Mouse (Mus musculus) CH12.LX (cell line): Measurements from ENCODE around the gene Eps8l2. TPM values are rescaled to one million over a fixed set of nuclear protein-coding genes. Genes with fewer than 3 reads are reported as not detected.

Source experiments
- DNase-seq: peaks from one replicate; pipeline ENCODE4 v3.0.0-alpha.2; 2013; ENCODE audit errors: extremely low read depth
- H3K27ac ChIP-seq: 2 replicates; pipeline ENCODE4 v1.5.1; 2012; ENCODE audit warnings: low read depth, mild to moderate bottlenecking, control low read depth, moderate library complexity; ENCODE audit not compliant: insufficient read depth
- H3K27me3 ChIP-seq: replicated peaks from 2 replicates; pipeline ENCODE3; 2012; ENCODE audit warnings: inconsistent platforms
- H3K36me3 ChIP-seq, 2 experiments: replicated peaks in 1 of 2; 2 replicates each; pipeline versions ENCODE3 to v1.6.1; 2012; ENCODE audit warnings: inconsistent platforms in 1 of 2, low read length in 1 of 2, mild to moderate bottlenecking in 1 of 2, mixed read lengths in 1 of 2, moderate library complexity in 1 of 2; ENCODE audit not compliant: control insufficient read depth in 1 of 2, insufficient read depth in 1 of 2
- H3K4me1 ChIP-seq, 2 experiments: 2 replicates each; pipeline ENCODE4 v1.6.1; 2012; ENCODE audit warnings: inconsistent platforms in 1 of 2, moderate library complexity in 1 of 2; ENCODE audit not compliant: insufficient read depth in 2 of 2, control insufficient read depth in 1 of 2
- H3K4me2 ChIP-seq: 2 replicates; pipeline ENCODE4 v1.6.1; 2012; ENCODE audit warnings: low read depth, mild to moderate bottlenecking, control low read depth; ENCODE audit not compliant: poor library complexity, insufficient read depth, severe bottlenecking
- H3K4me3 ChIP-seq, 3 experiments: fragments of 150-350 bp in 1 of 3; sonication (generic) in 1 of 3; replicated peaks in 1 of 3; 2 replicates each; pipeline versions ENCODE3 to v1.5.1; 2011 to 2012; ENCODE audit warnings: low read depth in 2 of 3, low read length in 2 of 3, mild to moderate bottlenecking in 2 of 3, moderate library complexity in 2 of 3, control low read depth in 1 of 3, improper control_type of control experiment in 1 of 3, inconsistent platforms in 1 of 3, mixed read lengths in 1 of 3; ENCODE audit not compliant: poor library complexity in 1 of 3
- H3K79me2 ChIP-seq: replicated peaks from 2 replicates; pipeline ENCODE4 v1.6.1; 2012; ENCODE audit warnings: mild to moderate bottlenecking, moderate library complexity; ENCODE audit not compliant: control insufficient read depth, poor library complexity, insufficient read depth, severe bottlenecking; ENCODE audit errors: extremely low read depth
- H3K9ac ChIP-seq: 2 replicates; pipeline ENCODE4 v1.6.1; 2012; ENCODE audit warnings: low read depth, mild to moderate bottlenecking, control low read depth, moderate library complexity; ENCODE audit not compliant: insufficient read depth
- H3K9me3 ChIP-seq: replicated peaks from 2 replicates; pipeline ENCODE3; 2012; ENCODE audit warnings: low read length, inconsistent platforms, mixed read lengths
- BHLHE40 ChIP-seq: IDR thresholded peaks from 2 replicates; pipeline ENCODE4 v1.6.1; 2011; ENCODE audit warnings: mild to moderate bottlenecking, low read depth, low read length, improper control_type of control experiment
- CHD1 ChIP-seq: IDR thresholded peaks from 2 replicates; pipeline ENCODE4 v1.6.1; 2012; ENCODE audit warnings: low read depth, low read length, improper control_type of control experiment, inconsistent platforms
- CHD2 ChIP-seq: IDR thresholded peaks from 2 replicates; pipeline ENCODE4 v1.6.1; 2011; ENCODE audit warnings: low read length, improper control_type of control experiment
- E2F4 ChIP-seq: IDR thresholded peaks from 2 replicates; pipeline ENCODE4 v1.6.1; 2011; ENCODE audit warnings: low read depth, low read length, improper control_type of control experiment; ENCODE audit not compliant: insufficient replicate concordance
- ELF1 ChIP-seq: IDR thresholded peaks from 2 replicates; pipeline ENCODE4 v1.6.1; 2014; ENCODE audit warnings: low read depth, mild to moderate bottlenecking, inconsistent platforms, low read length, improper control_type of control experiment
- ETS1 ChIP-seq: conservative IDR thresholded peaks from 2 replicates; pipeline ENCODE4 v1.6.1; 2012; ENCODE audit warnings: low read depth, mild to moderate bottlenecking, inconsistent platforms, low read length, improper control_type of control experiment, moderate library complexity
- GABPA ChIP-seq: IDR thresholded peaks from 2 replicates; pipeline ENCODE4 v1.6.1; 2012; ENCODE audit warnings: low read depth, low read length, improper control_type of control experiment, inconsistent platforms; ENCODE audit not compliant: insufficient replicate concordance
- HCFC1 ChIP-seq: IDR thresholded peaks from 2 replicates; pipeline ENCODE4 v1.6.1; 2012; ENCODE audit warnings: low read depth, mild to moderate bottlenecking, inconsistent platforms, low read length, improper control_type of control experiment
- IRF4 ChIP-seq: IDR thresholded peaks from 2 replicates; pipeline ENCODE4 v1.6.1; 2014; ENCODE audit warnings: low read depth, mild to moderate bottlenecking, inconsistent platforms, low read length, improper control_type of control experiment
- JUN ChIP-seq: IDR thresholded peaks from 2 replicates; pipeline ENCODE4 v1.6.1; 2011; ENCODE audit warnings: low read depth, mild to moderate bottlenecking, low read length, improper control_type of control experiment, moderate library complexity; ENCODE audit not compliant: insufficient read depth
- JUND ChIP-seq: conservative IDR thresholded peaks from 2 replicates; pipeline ENCODE4 v1.6.1; 2011; ENCODE audit warnings: low read depth, low read length, improper control_type of control experiment
- MAFK ChIP-seq: IDR thresholded peaks from 2 replicates; pipeline ENCODE4 v1.6.1; 2011; ENCODE audit warnings: low read length, improper control_type of control experiment; ENCODE audit not compliant: insufficient replicate concordance
- MAX ChIP-seq: IDR thresholded peaks from 2 replicates; pipeline ENCODE4 v1.6.1; 2011; ENCODE audit warnings: low read length, improper control_type of control experiment
- MAZ ChIP-seq: IDR thresholded peaks from 2 replicates; pipeline ENCODE4 v1.6.1; 2012; ENCODE audit warnings: low read depth, mild to moderate bottlenecking, inconsistent platforms, low read length, improper control_type of control experiment, moderate library complexity
- MEF2A ChIP-seq: IDR thresholded peaks from 2 replicates; pipeline ENCODE4 v1.6.1; 2014; ENCODE audit warnings: low read depth, mild to moderate bottlenecking, inconsistent platforms, low read length, improper control_type of control experiment, borderline replicate concordance
- MXI1 ChIP-seq: IDR thresholded peaks from 2 replicates; pipeline ENCODE4 v1.6.1; 2011; ENCODE audit warnings: mild to moderate bottlenecking, low read depth, low read length, improper control_type of control experiment
- MYC ChIP-seq: IDR thresholded peaks from 2 replicates; pipeline ENCODE4 v1.6.1; 2011; ENCODE audit warnings: low read depth, mild to moderate bottlenecking, improper control_type of control experiment, low read length
- NELFE ChIP-seq: IDR thresholded peaks from 2 replicates; pipeline ENCODE4 v1.6.1; 2011; ENCODE audit warnings: low read depth, low read length, improper control_type of control experiment
- NRF1 ChIP-seq: IDR thresholded peaks from 2 replicates; pipeline ENCODE4 v1.6.1; 2014; ENCODE audit warnings: low read depth, mild to moderate bottlenecking, inconsistent platforms, low read length, improper control_type of control experiment, moderate library complexity
- RAD21 ChIP-seq: IDR thresholded peaks from 2 replicates; pipeline ENCODE4 v1.6.1; 2011; ENCODE audit warnings: low read depth, mild to moderate bottlenecking, low read length, improper control_type of control experiment, moderate library complexity
- RCOR1 ChIP-seq: conservative IDR thresholded peaks from 2 replicates; pipeline ENCODE4 v1.6.1; 2012; ENCODE audit warnings: low read depth, mild to moderate bottlenecking, inconsistent platforms, low read length, improper control_type of control experiment
- SIN3A ChIP-seq: IDR thresholded peaks from 2 replicates; pipeline ENCODE4 v1.6.1; 2012; ENCODE audit warnings: low read length, improper control_type of control experiment, inconsistent platforms
- TBP ChIP-seq: conservative IDR thresholded peaks from 2 replicates; pipeline ENCODE4 v1.6.1; 2011; ENCODE audit warnings: low read depth, low read length, improper control_type of control experiment
- TCF12 ChIP-seq: IDR thresholded peaks from 2 replicates; pipeline ENCODE4 v1.6.1; 2014; ENCODE audit warnings: low read depth, mild to moderate bottlenecking, inconsistent platforms, low read length, improper control_type of control experiment
- USF2 ChIP-seq: conservative IDR thresholded peaks from 2 replicates; pipeline ENCODE4 v1.6.1; 2011; ENCODE audit warnings: low read depth, low read length, improper control_type of control experiment
- ZC3H11A ChIP-seq: IDR thresholded peaks from 2 replicates; pipeline ENCODE4 v1.6.1; 2012; ENCODE audit warnings: low read depth, mild to moderate bottlenecking, inconsistent platforms, low read length, improper control_type of control experiment
- ZKSCAN1 ChIP-seq: IDR thresholded peaks from 2 replicates; pipeline ENCODE4 v1.6.1; 2012; ENCODE audit warnings: low read depth, inconsistent platforms, low read length, improper control_type of control experiment, borderline replicate concordance
- ZMIZ1 ChIP-seq: IDR thresholded peaks from 2 replicates; pipeline ENCODE4 v1.6.1; 2012; ENCODE audit warnings: low read depth, mild to moderate bottlenecking, inconsistent platforms, low read length, improper control_type of control experiment
- ZNF384 ChIP-seq: IDR thresholded peaks from 2 replicates; pipeline ENCODE4 v1.6.1; 2012; ENCODE audit warnings: low read depth, low read length, improper control_type of control experiment, inconsistent platforms
- dilution Hi-C: fragments of 300-500 bp; cut with MboI; formaldehyde crosslinking; loops from 2 replicates; pipeline ENCODE4 v1.14.3; 2020; ENCODE audit warnings: low sequenced_read_pairs; ENCODE audit not compliant: extremely low pct_unique_long_range_greater_than_20kb, extremely low pct_ligation_motif_present
- in situ Hi-C: fragments of 300-500 bp; cut with MboI; formaldehyde crosslinking; loops from 3 replicates; pipeline ENCODE4 v1.14.3; 2019; ENCODE audit warnings: low sequenced_read_pairs, low pct_ligation_motif_present, low pct_unique_long_range_greater_than_20kb, mixed read lengths
- polyA plus RNA-seq: library from polyadenylated mRNA; unstranded; fragments of >175 nt; gene quantifications from 2 replicates; pipeline ENCODE4 v1.2.1, GENCODE M21; 2012; ENCODE audit warnings: low read depth; ENCODE audit not compliant: insufficient read length
- total RNA-seq, 2 experiments: library from RNA; depleted of rRNA; stranded (reverse); fragments of 300-350 nt in 1 of 2; fragments of >200 nt in 1 of 2; gene quantifications; 2 replicates each; pipeline ENCODE4 v1.2.3; 2012 to 2014

Gene Eps8l2
- total and polyA plus RNA-seq, 3 experiments = 0.51 to 1.1 TPM; not detected in 1

DNA sequence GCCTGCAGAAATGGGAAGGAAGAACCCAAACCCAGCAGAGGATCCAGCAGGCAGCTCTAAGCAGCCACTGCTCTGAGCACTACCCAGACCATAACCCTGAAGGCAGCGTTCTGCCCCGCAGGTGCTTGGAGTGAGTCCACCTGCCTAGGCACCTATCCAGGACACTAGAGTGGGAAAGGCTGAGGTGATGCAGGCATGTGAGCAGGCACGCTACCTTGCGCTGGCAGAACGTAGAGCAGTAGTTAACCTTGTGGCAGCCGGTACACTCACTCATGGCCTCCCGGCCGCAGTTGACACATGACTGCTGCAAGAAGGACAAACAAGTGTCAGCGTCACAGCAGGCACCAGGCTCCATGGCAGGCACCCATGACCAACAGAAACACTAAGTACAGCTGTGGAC lies 37.3 kb upstream of the Eps8l2 start:
- DNase-seq = no peak
- Histone ChIP-seq H3K36me3 (peaks cover 57 to 91% of the 10 kb centered on the region in 2 experiments), H3K9me3 (no peaks in the 10 kb centered on the region), H3K4me3 (no peak overlapping the region), H3K79me2 (no peaks in the 10 kb centered on the region), H3K4me1 (peaks cover 0 to 9% of the 10 kb centered on the region in 2 experiments; a peak in 1 of 4 replicates), H3K27me3 (no peaks in the 10 kb centered on the region), H3K4me2 (no peak overlapping the region), H3K9ac (no peak overlapping the region), H3K27ac (no peak overlapping the region)
- no peak for TF ChIP-seq ZNF384
- TF ChIP-seq MXI1 = no peak
- no peak for TF ChIP-seq ZMIZ1
- no peak for TF ChIP-seq ZC3H11A
- TF ChIP-seq MEF2A = no peak
- TF ChIP-seq BHLHE40 = no peak
- no peak for TF ChIP-seq HCFC1
- TF ChIP-seq JUN = no peak
- TF ChIP-seq GABPA = no peak
- no peak for TF ChIP-seq ZKSCAN1
- no peak for TF ChIP-seq RCOR1
- no peak for TF ChIP-seq MYC
- TF ChIP-seq ETS1 = no peak
- no peak for TF ChIP-seq SIN3A
- no peak for TF ChIP-seq CHD2
- TF ChIP-seq MAZ = no peak
- TF ChIP-seq TCF12 = no peak
- TF ChIP-seq MAX = no peak
- TF ChIP-seq JUND = no peak
- in situ Hi-C loops = no loop called here
- dilution Hi-C loops = no loop called here

DNA sequence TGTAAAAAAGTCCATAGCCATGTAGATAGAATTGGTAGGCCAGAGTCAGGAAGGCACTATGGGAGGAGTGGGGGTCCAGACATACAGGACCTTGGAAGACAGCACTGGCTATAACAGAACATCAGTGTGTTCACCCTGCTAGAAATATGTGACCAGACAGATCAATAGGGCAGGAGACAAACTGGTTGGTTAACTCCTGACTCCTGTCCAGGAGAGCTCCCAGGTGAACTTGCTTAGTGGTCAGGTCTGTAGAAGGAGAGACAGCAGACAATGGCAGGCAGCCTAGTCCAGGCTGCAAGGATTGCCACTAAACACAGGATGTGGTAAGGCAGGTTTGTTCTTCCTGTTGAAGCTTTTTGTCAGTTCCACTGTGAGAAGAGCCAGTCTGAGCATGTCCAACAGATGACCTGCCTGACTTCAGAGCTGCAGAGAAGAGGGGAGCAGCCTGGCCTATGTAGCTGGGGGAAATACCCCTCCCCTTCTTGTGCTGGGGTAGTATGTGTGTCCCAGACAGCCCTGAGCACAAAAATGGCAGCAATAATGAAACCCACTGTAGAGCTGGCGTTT lies 35.9 kb upstream of the Eps8l2 start:
- dilution Hi-C loops = no loop called here

More for the DNA sequence above, 35.9 kb upstream of the Eps8l2 start:
- no peak for TF ChIP-seq BHLHE40
- TF ChIP-seq IRF4 = no peak
- TF ChIP-seq JUND = no peak
- TF ChIP-seq ELF1 = no peak
- TF ChIP-seq CHD2 = no peak
- TF ChIP-seq MAFK = no peak
- TF ChIP-seq USF2 = no peak
- no peak for TF ChIP-seq E2F4
- no peak for TF ChIP-seq CHD1
- TF ChIP-seq RCOR1 = no peak
- TF ChIP-seq GABPA = no peak
- TF ChIP-seq SIN3A = no peak
- TF ChIP-seq RAD21 = no peak
- no peak for TF ChIP-seq NELFE
- no peak for TF ChIP-seq TBP
- no peak for TF ChIP-seq ZNF384
- no peak for TF ChIP-seq ZC3H11A
- no peak for TF ChIP-seq NRF1
- no peak for TF ChIP-seq MEF2A
- TF ChIP-seq, all 38 proteins: peak for 0
- no peak for DNase-seq
- no peak overlapping the region for H3K4me2 ChIP-seq
- H3K27ac ChIP-seq = no peak overlapping the region
- peaks cover 0 to 9% of the 10 kb centered on the region in 2 experiments; a peak in 1 of 4 replicates for H3K4me1 ChIP-seq
- peaks cover 61 to 92% of the 10 kb centered on the region in 2 experiments for H3K36me3 ChIP-seq
- no peak overlapping the region for H3K4me3 ChIP-seq
- no peaks in the 10 kb centered on the region for H3K27me3 ChIP-seq
- no peaks in the 10 kb centered on the region for H3K9me3 ChIP-seq
- H3K9ac ChIP-seq = no peak overlapping the region
- in situ Hi-C loops = no loop called here
- no peaks in the 10 kb centered on the region for H3K79me2 ChIP-seq
